Mouse (Mus musculus) spleen, adult 10 weeks (tissue): ENCODE results near the gene Gm20503. TPM values are rescaled to one million over a fixed set of nuclear protein-coding genes. Genes with fewer than 3 reads are reported as not detected.

Experiments used
- polyA plus RNA-seq: library from polyadenylated mRNA; stranded (reverse); fragments of 350-450 nt; fragmentation: Illumina TruSeq; extraction: RNeasy Lipid Tissue Mini Kit (QIAGEN cat#74804); gene quantifications from one replicate; pipeline ENCODE4 v1.2.3, GENCODE M21; 2015; ENCODE audit warnings: low replicate concordance; ENCODE audit not compliant: insufficient read depth

The Gm20503 gene
- polyA plus RNA-seq: not detected

GRCm38 (mm10) chr4:59002948-59003805 lies at the start of gene Gm20503:
TSS of gene Gm20503 (plus strand) at chr4:59003210.

DNA sequence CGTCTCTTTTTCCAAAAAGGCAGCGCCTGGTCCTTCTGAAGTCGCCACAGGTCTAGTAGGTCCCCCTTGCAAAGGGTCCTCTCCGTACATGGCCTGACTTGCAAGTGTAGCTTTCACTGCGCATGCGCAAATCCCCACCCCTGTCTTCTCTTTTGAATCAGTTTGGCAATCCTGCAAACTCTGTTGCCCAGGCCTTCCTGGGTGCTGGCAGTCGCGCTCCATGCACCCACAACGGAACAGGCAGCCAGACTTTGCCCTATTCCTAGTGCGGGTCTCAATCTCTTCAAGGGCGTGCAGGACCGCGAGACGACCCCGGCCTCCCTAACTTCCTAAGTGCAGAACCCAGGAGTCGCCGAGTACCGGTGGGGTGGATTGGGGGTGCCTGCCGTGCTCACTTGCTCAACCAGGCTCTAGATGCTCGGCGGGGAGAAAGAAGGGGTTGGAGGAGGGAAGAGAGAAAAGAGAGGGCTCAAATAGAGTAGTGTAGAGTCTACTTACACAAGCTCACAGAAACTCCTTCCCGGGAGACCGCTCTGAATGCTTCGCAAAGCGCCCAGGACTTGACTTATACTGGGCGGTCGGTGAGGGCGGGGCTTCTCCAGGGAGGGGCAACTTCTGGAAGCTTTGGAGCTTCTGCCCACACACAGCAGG lies 16.3 kb upstream of the Gm20503 start, which contains the start of gene Ptgr1:
Gene Ptgr1 (minus strand): TSS at position 580 of the 651 bp plus-strand sequence.

GRCm38 (mm10) chr4:58994762-58995161 lies 8.2 kb upstream of the Gm20503 start, which contains the start of gene Dnajc25:
TSS of gene Dnajc25 (plus strand) at chr4:58995062.

GRCm38 (mm10) chr4:59034918-59035785 lies 32.1 kb downstream of the Gm20503 start, which contains the start of gene Gng10:
TSS of gene Gng10 (plus strand) at chr4:59035088.

Other genes starting within 250 kb of the Gm20503 start
- not detected for gene Olfr267, start 215.5 kb upstream of the Gm20503 start, polyA plus RNA-seq
- 71.5 TPM for gene Ecpas, start 90.5 kb upstream of the Gm20503 start, polyA plus RNA-seq
- 0.39 TPM for gene Zkscan16, start 59.6 kb upstream of the Gm20503 start, polyA plus RNA-seq
- gene Ptgr1, start 16.1 kb upstream of the Gm20503 start, polyA plus RNA-seq: 2.9 TPM
- gene Dnajc25, start 8.1 kb upstream of the Gm20503 start, polyA plus RNA-seq: 10.2 TPM
- gene Gng10, start 31.9 kb downstream of the Gm20503 start, polyA plus RNA-seq: 154 TPM
- not detected for gene AI481877, start 135.8 kb downstream of the Gm20503 start, polyA plus RNA-seq
- 129 TPM for gene Ugcg, start 186.0 kb downstream of the Gm20503 start, polyA plus RNA-seq